Mouse (Mus musculus): ENCODE results near the gene Nol9. TPM values are rescaled to one million over a fixed set of nuclear protein-coding genes. Genes with fewer than 3 reads are reported as not detected.

The Nol9 gene
- total RNA-seq, 1 experiment = 70.1 TPM

GRCm38 (mm10) chr4:152087211-152088081, 48.3 kb downstream of the Nol9 start:
- H3K27ac ChIP-seq (ENCODE audit: insufficient read depth, low read depth, low read length, poor library complexity, severe bottlenecking) = no peak overlapping the region
- in situ Hi-C loops (cut with MboI; ENCODE audit: low sequenced_read_pairs in 2 of 2, unreplicated experiment in 2 of 2) = no loop called here
- DNase-seq (ENCODE audit: low read depth, low spot score) = no peak

GRCm38 (mm10) chr4:152088133-152088532, 49.0 kb downstream of the Nol9 start:
- 0 out of 2 replicates have a peak, but pooled peaks cover 3% of the 10 kb centered on the region for H3K36me3 ChIP-seq (ENCODE audit: control insufficient read depth, insufficient read depth, low read length, poor library complexity, severe bottlenecking)
- peak overlapping the region; percentile 43 to 86; a peak in 2 of 4 replicates for H3K4me3 ChIP-seq (ENCODE audit: insufficient read depth in 1 of 2, low read depth in 1 of 2, low read length in 2 of 2, poor library complexity in 1 of 2, severe bottlenecking in 1 of 2)
- H3K9me3 ChIP-seq (ENCODE audit: control insufficient read depth, insufficient read depth, low read depth, low read length) = no peaks in the 10 kb centered on the region
- H3K27ac ChIP-seq (ENCODE audit: insufficient read depth, low read depth, low read length, poor library complexity, severe bottlenecking) = no peak overlapping the region
- no peak for TF ChIP-seq ZC3H11A (IDR thresholded peaks at IDR 0.05; ENCODE audit: borderline replicate concordance, low read depth, low read length)
- peak; percentile 38; the same call in 1 of the 2 replicates for TF ChIP-seq MAFK (IDR thresholded peaks at IDR 0.05; ENCODE audit: insufficient read depth, low read depth, low read length)
- DNase-seq (ENCODE audit: low read depth, low spot score) = peak; percentile 68
- H3K9ac ChIP-seq (ENCODE audit: insufficient read depth, low read depth, low read length, poor library complexity, severe bottlenecking) = peak overlapping the region; percentile 44
- in situ Hi-C loops (cut with MboI; ENCODE audit: low sequenced_read_pairs in 2 of 2, unreplicated experiment in 2 of 2) = no loop called here
- peaks cover 3 to 43% of the 10 kb centered on the region in 2 experiments for H3K4me1 ChIP-seq (ENCODE audit: control insufficient read depth in 2 of 2, insufficient read depth in 2 of 2, low read length in 2 of 2, poor library complexity in 1 of 2)

More at GRCm38 (mm10) chr4:152087211-152088081, 48.3 kb downstream of the Nol9 start:
- peaks cover 3 to 37% of the 10 kb centered on the region in 2 experiments for H3K4me1 ChIP-seq (ENCODE audit: control insufficient read depth in 2 of 2, insufficient read depth in 2 of 2, low read length in 2 of 2, poor library complexity in 1 of 2)
- TF ChIP-seq HCFC1 (IDR thresholded peaks at IDR 0.05; ENCODE audit: borderline replicate concordance, insufficient read depth, low read length) (no peak), CHD2 (IDR thresholded peaks at IDR 0.05; ENCODE audit: low read depth, low read length) (no peak), MAFK (IDR thresholded peaks at IDR 0.05; ENCODE audit: insufficient read depth, low read depth, low read length) (no peak), ZNF384 (IDR thresholded peaks at IDR 0.05; ENCODE audit: low read depth, low read length) (no peak), ZC3H11A (IDR thresholded peaks at IDR 0.05; ENCODE audit: borderline replicate concordance, low read depth, low read length) (no peak)
- 0 out of 2 replicates have a peak, but pooled peaks cover 3% of the 10 kb centered on the region for H3K36me3 ChIP-seq (ENCODE audit: control insufficient read depth, insufficient read depth, low read length, poor library complexity, severe bottlenecking)
- peak overlapping the region; percentile 80 to 86 for H3K4me3 ChIP-seq (ENCODE audit: insufficient read depth in 1 of 2, low read depth in 1 of 2, low read length in 2 of 2, poor library complexity in 1 of 2, severe bottlenecking in 1 of 2)
- peak overlapping the region; percentile 84 for H3K9ac ChIP-seq (ENCODE audit: insufficient read depth, low read depth, low read length, poor library complexity, severe bottlenecking)
- no peaks in the 10 kb centered on the region for H3K9me3 ChIP-seq (ENCODE audit: control insufficient read depth, insufficient read depth, low read depth, low read length)

- Histone ChIP-seq H3K36me3 (ENCODE audit: control insufficient read depth, insufficient read depth, low read length, poor library complexity, severe bottlenecking) (0 out of 2 replicates have a peak, but pooled peaks cover 3% of the 10 kb centered on the region), H3K9me3 (ENCODE audit: control insufficient read depth, insufficient read depth, low read depth, low read length) (no peaks in the 10 kb centered on the region), H3K4me1 (ENCODE audit: control insufficient read depth in 2 of 2, insufficient read depth in 2 of 2, low read length in 2 of 2, poor library complexity in 1 of 2) (peaks cover 3 to 44% of the 10 kb centered on the region in 2 experiments), H3K27ac (ENCODE audit: insufficient read depth, low read depth, low read length, poor library complexity, severe bottlenecking) (no peak overlapping the region), H3K4me3 (ENCODE audit: insufficient read depth in 1 of 2, low read depth in 1 of 2, low read length in 2 of 2, poor library complexity in 1 of 2, severe bottlenecking in 1 of 2) (peak overlapping the region; percentile 37 to 43; a peak in 2 of 4 replicates), H3K9ac (ENCODE audit: insufficient read depth, low read depth, low read length, poor library complexity, severe bottlenecking) (peak overlapping the region; percentile 44)
- in situ Hi-C loops (cut with MboI; ENCODE audit: low sequenced_read_pairs in 2 of 2, unreplicated experiment in 2 of 2) = no loop called here
- TF ChIP-seq ZC3H11A (IDR thresholded peaks at IDR 0.05; ENCODE audit: borderline replicate concordance, low read depth, low read length) (no peak), MAFK (IDR thresholded peaks at IDR 0.05; ENCODE audit: insufficient read depth, low read depth, low read length) (no peak), ZNF384 (IDR thresholded peaks at IDR 0.05; ENCODE audit: low read depth, low read length) (no peak), CHD2 (IDR thresholded peaks at IDR 0.05; ENCODE audit: low read depth, low read length) (no peak), HCFC1 (IDR thresholded peaks at IDR 0.05; ENCODE audit: borderline replicate concordance, insufficient read depth, low read length) (no peak)
- no peak for DNase-seq (ENCODE audit: low read depth, low spot score)
Measured at GRCm38 (mm10) chr4:152088556-152089120, 49.5 kb downstream of the Nol9 start.

- TF ChIP-seq HCFC1 (IDR thresholded peaks at IDR 0.05; ENCODE audit: borderline replicate concordance, insufficient read depth, low read length) (no peak), ZC3H11A (IDR thresholded peaks at IDR 0.05; ENCODE audit: borderline replicate concordance, low read depth, low read length) (no peak), MAFK (IDR thresholded peaks at IDR 0.05; ENCODE audit: insufficient read depth, low read depth, low read length) (no peak), ZNF384 (IDR thresholded peaks at IDR 0.05; ENCODE audit: low read depth, low read length) (no peak), CHD2 (IDR thresholded peaks at IDR 0.05; ENCODE audit: low read depth, low read length) (no peak)
- DNase-seq (ENCODE audit: low read depth, low spot score) = no peak
- Histone ChIP-seq H3K4me3 (ENCODE audit: insufficient read depth in 1 of 2, low read depth in 1 of 2, low read length in 2 of 2, poor library complexity in 1 of 2, severe bottlenecking in 1 of 2) (no peak overlapping the region), H3K9ac (ENCODE audit: insufficient read depth, low read depth, low read length, poor library complexity, severe bottlenecking) (no peak overlapping the region), H3K4me1 (ENCODE audit: control insufficient read depth in 2 of 2, insufficient read depth in 2 of 2, low read length in 2 of 2, poor library complexity in 1 of 2) (peaks cover 3 to 42% of the 10 kb centered on the region in 2 experiments), H3K36me3 (ENCODE audit: control insufficient read depth, insufficient read depth, low read length, poor library complexity, severe bottlenecking) (0 out of 2 replicates have a peak, but pooled peaks cover 3% of the 10 kb centered on the region), H3K27ac (ENCODE audit: insufficient read depth, low read depth, low read length, poor library complexity, severe bottlenecking) (no peak overlapping the region), H3K9me3 (ENCODE audit: control insufficient read depth, insufficient read depth, low read depth, low read length) (no peaks in the 10 kb centered on the region)
- in situ Hi-C loops (cut with MboI; ENCODE audit: low sequenced_read_pairs in 2 of 2, unreplicated experiment in 2 of 2) = no loop called here
Measured at GRCm38 (mm10) chr4:152090191-152090590, 51.1 kb downstream of the Nol9 start.
